Mouse (Mus musculus) G1E (cell line): Measurements from ENCODE around the gene Rgs2.

Source experiments
- CTCF ChIP-seq: IDR thresholded peaks from 2 replicates; pipeline ENCODE4 v1.5.1; 2012; ENCODE audit warnings: low read depth, low read length, inconsistent platforms, mixed read lengths
- GATA1 ChIP-seq: IDR thresholded peaks from 2 replicates; pipeline ENCODE4 v1.6.1; 2012; ENCODE audit warnings: borderline replicate concordance, low read length, inconsistent platforms, mixed read lengths
- TAL1 ChIP-seq: conservative IDR thresholded peaks from 2 replicates; pipeline ENCODE4 v1.6.1; 2012; ENCODE audit warnings: low read depth, low read length, inconsistent platforms, mixed read lengths

DNA sequence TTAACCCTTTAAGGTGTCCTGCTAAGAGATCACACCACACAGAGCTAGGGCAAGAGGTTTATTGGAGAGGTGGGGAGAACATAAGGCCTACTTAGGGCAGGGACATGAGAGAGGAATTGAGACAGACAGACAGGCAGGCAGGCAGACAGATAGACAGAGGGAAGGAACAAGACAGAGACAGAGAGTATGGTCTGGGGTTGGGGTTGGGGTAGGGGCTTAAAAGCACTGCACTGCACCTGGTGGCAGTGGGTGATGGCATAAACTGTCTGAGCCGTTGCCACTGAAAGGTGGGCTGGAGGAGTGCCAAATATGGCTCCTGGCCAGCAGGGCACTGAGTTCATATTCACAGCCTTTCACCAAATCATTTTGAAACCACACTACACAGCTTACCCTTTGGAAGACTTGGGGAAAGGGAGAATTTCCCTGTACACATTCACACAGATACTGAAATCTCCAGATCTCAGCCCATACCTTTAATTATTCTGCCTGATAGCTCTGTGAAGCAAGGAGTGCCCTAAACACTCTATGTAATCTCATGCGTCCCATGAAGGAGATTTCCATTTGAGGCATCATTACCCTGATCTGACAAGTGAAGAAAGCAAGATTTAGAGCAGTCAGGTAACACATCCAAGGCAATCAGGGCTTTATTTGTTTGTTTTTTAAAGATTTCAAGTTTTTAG, 21.7 kb downstream of the Rgs2 start:
- TF ChIP-seq CTCF (no peak), GATA1 (no peak), TAL1 (no peak)
